Mouse (Mus musculus): ENCODE results near the gene Abhd16b. TPM values are rescaled to one million over a fixed set of nuclear protein-coding genes. Genes with fewer than 3 reads are reported as not detected.

Gene Abhd16b
- polyA plus RNA-seq, 1 experiment from 2014 or later, result 0.08 TPM

DNA sequence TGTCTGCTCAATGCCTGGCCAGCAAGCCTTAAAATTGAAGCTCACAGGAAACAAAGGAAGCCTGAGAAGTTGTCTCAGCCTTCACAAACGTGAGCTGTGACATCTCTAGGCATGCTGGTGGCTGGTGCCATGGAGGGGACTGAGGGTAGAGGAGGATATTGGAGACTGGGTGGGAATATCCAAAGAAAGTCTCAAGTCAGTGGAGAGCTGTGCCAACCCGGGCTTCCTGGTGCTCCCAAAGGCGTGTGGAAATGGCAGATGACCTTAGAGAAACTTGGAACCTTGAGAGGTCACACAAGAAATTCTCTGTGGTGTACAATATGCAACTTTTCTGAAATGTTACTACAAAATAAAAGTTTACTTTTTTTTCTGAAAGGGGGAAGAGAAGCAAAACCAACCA, 27.6 kb upstream of the Abhd16b start:
- Histone ChIP-seq H3K27ac (no peak overlapping the region), H3K27me3 (ENCODE audit: insufficient read depth, poor library complexity, severe bottlenecking) (0 out of 2 replicates have a peak, but pooled peaks cover 3% of the 10 kb centered on the region), H3K4me1 (replicated peaks) (peaks cover 23% of the 10 kb centered on the region), H3K36me3 (no peaks in the 10 kb centered on the region), H3K4me3 (no peak overlapping the region), H3K9me3 (no peaks in the 10 kb centered on the region)
- no peak for DNase-seq (ENCODE audit: low spot score)
- WGBS, result 58% methylated on average over 3 of the region's 3 CpGs

DNA sequence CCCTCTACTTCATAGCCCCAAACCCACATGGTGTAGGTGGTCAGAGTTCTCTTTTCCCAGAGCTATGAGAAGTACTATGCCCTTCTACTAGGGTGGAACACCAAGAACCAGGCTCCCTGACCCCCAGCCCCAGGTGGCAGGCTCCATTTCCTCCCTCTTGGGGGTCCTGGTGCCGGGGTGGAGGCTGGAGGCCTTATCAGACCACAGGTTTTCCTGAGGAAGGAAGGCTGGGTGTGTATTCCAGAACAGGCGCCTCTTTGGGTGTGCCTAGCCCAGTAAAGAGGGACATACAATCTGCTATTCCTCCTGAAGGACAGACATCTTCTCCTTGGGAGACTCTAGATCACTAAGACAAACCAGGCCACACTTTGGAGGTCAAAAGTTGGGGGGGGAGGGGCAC, 22.7 kb upstream of the Abhd16b start:
- Histone ChIP-seq H3K9me3 (no peaks in the 10 kb centered on the region), H3K27me3 (ENCODE audit: insufficient read depth, poor library complexity, severe bottlenecking) (no peaks in the 10 kb centered on the region), H3K27ac (no peak overlapping the region), H3K4me3 (no peak overlapping the region), H3K4me1 (replicated peaks) (peaks cover 4% of the 10 kb centered on the region; the same call in 1 of the 2 replicates), H3K36me3 (no peaks in the 10 kb centered on the region)
- no peak for DNase-seq (ENCODE audit: low spot score)
- 62% methylated on average over 2 of the region's 2 CpGs for WGBS

GRCm38 (mm10) chr2:181471246-181471645, 21.8 kb upstream of the Abhd16b start:
- H3K4me3 ChIP-seq, result no peak overlapping the region
- no peak for DNase-seq (ENCODE audit: low spot score)
- WGBS, result 64% methylated on average over 5 of the region's 5 CpGs
- H3K27me3 ChIP-seq (ENCODE audit: insufficient read depth, poor library complexity, severe bottlenecking), result no peaks in the 10 kb centered on the region
- H3K4me1 ChIP-seq (replicated peaks), result peaks cover 4% of the 10 kb centered on the region; the same call in 1 of the 2 replicates
- no peak overlapping the region; the same call in 1 of the 2 replicates for H3K27ac ChIP-seq
- H3K36me3 ChIP-seq, result no peaks in the 10 kb centered on the region
- H3K9me3 ChIP-seq, result no peaks in the 10 kb centered on the region

DNA sequence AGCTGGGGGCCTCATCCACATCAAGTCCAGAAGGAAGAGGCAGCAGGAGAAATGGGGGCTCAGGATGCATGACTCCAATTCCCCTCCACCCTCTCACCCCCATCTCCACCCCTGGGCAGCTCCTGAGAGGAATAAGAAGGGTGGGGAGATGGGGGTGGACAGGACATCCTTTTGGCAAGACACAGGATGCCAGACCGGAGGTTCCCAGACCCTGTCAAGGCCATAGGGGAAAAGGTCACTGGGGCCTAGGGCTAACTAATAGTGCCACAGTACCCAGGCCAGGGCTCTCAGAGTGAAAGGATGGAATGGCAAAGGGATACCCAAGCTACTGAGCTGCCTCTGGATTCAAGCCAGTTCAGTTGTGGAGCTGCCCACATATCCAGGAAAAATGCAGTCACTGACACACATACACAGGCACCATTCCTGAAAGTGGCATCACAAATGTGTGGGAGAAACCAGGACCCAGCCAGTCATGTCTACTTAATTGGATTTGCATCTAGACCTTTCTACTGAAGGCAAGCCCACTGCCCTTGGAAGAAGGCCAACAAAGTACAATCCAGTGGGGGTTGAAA, 20.7 kb upstream of the Abhd16b start:
- Histone ChIP-seq H3K27ac (no peak overlapping the region), H3K4me3 (no peak overlapping the region), H3K27me3 (ENCODE audit: insufficient read depth, poor library complexity, severe bottlenecking) (no peaks in the 10 kb centered on the region), H3K9me3 (no peaks in the 10 kb centered on the region), H3K36me3 (no peaks in the 10 kb centered on the region), H3K4me1 (replicated peaks) (peaks cover 4% of the 10 kb centered on the region; the same call in 1 of the 2 replicates)
- WGBS, result 56% methylated on average over 1 of the region's 1 CpGs
- no peak for DNase-seq (ENCODE audit: low spot score)

- Histone ChIP-seq H3K27me3 (ENCODE audit: insufficient read depth, poor library complexity, severe bottlenecking) (no peaks in the 10 kb centered on the region), H3K27ac (peak overlapping the region; percentile 59; the same call in 1 of the 2 replicates), H3K4me1 (replicated peaks) (peaks cover 26% of the 10 kb centered on the region), H3K4me3 (no peak overlapping the region), H3K9me3 (no peaks in the 10 kb centered on the region), H3K36me3 (no peaks in the 10 kb centered on the region)
- 57% methylated on average over 2 of the region's 2 CpGs for WGBS
- DNase-seq (ENCODE audit: low spot score), result no peak
Measured at GRCm38 (mm10) chr2:181483120-181483519, 9.9 kb upstream of the Abhd16b start.

- H3K27ac ChIP-seq, result peak overlapping the region; percentile 59; the same call in 1 of the 2 replicates
- H3K36me3 ChIP-seq, result no peaks in the 10 kb centered on the region
- DNase-seq (ENCODE audit: low spot score), result no peak
- H3K4me3 ChIP-seq, result no peak overlapping the region
- WGBS, result 33% methylated on average over 7 of the region's 7 CpGs
- H3K27me3 ChIP-seq (ENCODE audit: insufficient read depth, poor library complexity, severe bottlenecking), result no peaks in the 10 kb centered on the region
- peaks cover 29% of the 10 kb centered on the region for H3K4me1 ChIP-seq (replicated peaks)
- H3K9me3 ChIP-seq, result no peaks in the 10 kb centered on the region
Measured at GRCm38 (mm10) chr2:181483562-181484318, 9.3 kb upstream of the Abhd16b start.

- 79% methylated on average over 6 of the region's 6 CpGs for WGBS
- Histone ChIP-seq H3K4me3 (no peak overlapping the region), H3K36me3 (no peaks in the 10 kb centered on the region), H3K27ac (no peak overlapping the region), H3K4me1 (replicated peaks) (peaks cover 29% of the 10 kb centered on the region), H3K9me3 (no peaks in the 10 kb centered on the region), H3K27me3 (ENCODE audit: insufficient read depth, poor library complexity, severe bottlenecking) (no peaks in the 10 kb centered on the region)
- no peak for DNase-seq (ENCODE audit: low spot score)
Measured at GRCm38 (mm10) chr2:181484456-181485233, 8.4 kb upstream of the Abhd16b start.

DNA sequence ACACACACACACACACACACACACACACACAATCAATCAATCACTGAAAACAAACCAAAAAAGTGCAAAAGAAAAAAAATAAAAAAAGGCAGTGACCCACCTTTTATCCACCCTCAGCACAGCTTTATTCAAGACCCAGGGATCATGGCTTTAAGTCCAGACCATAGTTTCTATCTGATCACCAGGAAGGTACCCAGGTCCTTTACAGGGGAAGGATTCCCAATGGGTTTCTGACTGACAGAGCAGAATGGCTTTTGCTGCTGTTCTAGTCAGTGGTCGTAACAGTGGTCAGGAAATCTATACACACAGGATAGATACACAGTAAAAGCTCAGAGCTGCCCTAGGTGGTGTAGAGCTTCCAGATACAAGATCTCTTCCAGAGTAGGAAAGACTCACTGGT, 7.3 kb upstream of the Abhd16b start:
- no peak for DNase-seq (ENCODE audit: low spot score)
- Histone ChIP-seq H3K36me3 (no peaks in the 10 kb centered on the region), H3K4me3 (no peak overlapping the region), H3K27ac (no peak overlapping the region), H3K27me3 (ENCODE audit: insufficient read depth, poor library complexity, severe bottlenecking) (no peaks in the 10 kb centered on the region), H3K4me1 (replicated peaks) (peaks cover 29% of the 10 kb centered on the region), H3K9me3 (no peaks in the 10 kb centered on the region)
- WGBS, result 31% methylated on average over 1 of the region's 1 CpGs

- Histone ChIP-seq H3K9me3 (no peaks in the 10 kb centered on the region), H3K36me3 (no peaks in the 10 kb centered on the region), H3K4me1 (replicated peaks) (peaks cover 29% of the 10 kb centered on the region), H3K27ac (peak overlapping the region; percentile 74), H3K4me3 (peak overlapping the region; percentile 18; the same call in 1 of the 2 replicates), H3K27me3 (ENCODE audit: insufficient read depth, poor library complexity, severe bottlenecking) (no peaks in the 10 kb centered on the region)
- WGBS, result 34% methylated on average over 5 of the region's 5 CpGs
- DNase-seq (ENCODE audit: low spot score), result peak; percentile 38
Measured at GRCm38 (mm10) chr2:181487338-181488277, 5.4 kb upstream of the Abhd16b start.

DNA sequence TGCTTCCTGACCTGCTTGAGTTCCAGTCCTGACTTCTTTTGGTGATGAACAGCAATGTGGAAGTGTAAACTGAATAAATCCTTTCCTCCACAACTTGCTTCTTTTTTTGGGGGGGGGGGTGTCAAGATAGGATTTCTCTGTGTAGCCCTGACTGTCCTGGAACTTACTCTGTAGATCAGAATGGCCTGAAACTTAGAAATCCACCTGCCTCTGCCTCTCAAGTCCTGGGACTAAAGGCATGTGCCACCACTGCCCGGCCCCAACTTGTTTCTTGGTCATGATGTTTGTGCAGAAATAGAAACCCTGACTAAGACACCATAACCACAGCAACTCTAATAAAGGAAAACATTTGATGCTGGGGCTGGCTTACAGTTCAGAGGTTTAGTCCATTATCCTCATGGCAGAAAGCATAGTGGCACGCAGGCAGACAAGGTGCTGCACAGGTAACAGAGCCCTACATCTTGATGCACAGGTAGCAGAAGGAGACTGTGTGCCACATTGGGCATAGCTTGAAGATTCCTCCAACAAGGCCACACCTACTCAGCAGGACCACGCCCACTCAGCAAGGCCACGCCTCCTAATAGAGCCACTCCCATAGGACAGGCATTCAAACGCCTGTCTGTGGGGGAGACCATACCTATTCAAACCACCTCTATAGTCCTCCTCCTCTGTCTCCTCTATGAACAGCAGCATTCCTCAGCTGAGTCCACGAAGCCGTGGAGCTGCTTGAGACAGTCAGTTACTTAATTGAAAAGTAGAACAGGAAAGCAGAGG, 1.4 kb upstream of the Abhd16b start:
- Histone ChIP-seq H3K27me3 (ENCODE audit: insufficient read depth, poor library complexity, severe bottlenecking) (no peaks in the 10 kb centered on the region), H3K9me3 (no peaks in the 10 kb centered on the region), H3K4me3 (no peak overlapping the region), H3K36me3 (no peaks in the 10 kb centered on the region), H3K4me1 (replicated peaks) (peaks cover 23% of the 10 kb centered on the region), H3K27ac (no peak overlapping the region)
- no peak for DNase-seq (ENCODE audit: low spot score)
- WGBS, result 26% methylated on average over 7 of the region's 7 CpGs

GRCm38 (mm10) chr2:181492206-181492605, 800 bp upstream of the Abhd16b start:
- H3K27ac ChIP-seq, result no peak overlapping the region

More at GRCm38 (mm10) chr2:181492206-181492605, 800 bp upstream of the Abhd16b start:
- no peak for DNase-seq (ENCODE audit: low spot score)
- Histone ChIP-seq H3K4me1 (replicated peaks) (peaks cover 18% of the 10 kb centered on the region), H3K9me3 (no peaks in the 10 kb centered on the region), H3K27me3 (ENCODE audit: insufficient read depth, poor library complexity, severe bottlenecking) (no peaks in the 10 kb centered on the region), H3K36me3 (no peaks in the 10 kb centered on the region), H3K4me3 (no peak overlapping the region)
- 48% methylated on average over 3 of the region's 3 CpGs for WGBS
